Mouse (Mus musculus): Measurements from ENCODE around the gene Eapp.

Gene Eapp

GRCm38 (mm10) chr12:54621942-54622341 lies 73.8 kb downstream of the Eapp start:
- DNase-seq = no peak
